Mouse (Mus musculus): ENCODE results near the gene Phf21a. TPM values are rescaled to one million over a fixed set of nuclear protein-coding genes. Genes with fewer than 3 reads are reported as not detected.

Phf21a gene
- total RNA-seq, 1 experiment from 2014 or later = 95.3 TPM

DNA sequence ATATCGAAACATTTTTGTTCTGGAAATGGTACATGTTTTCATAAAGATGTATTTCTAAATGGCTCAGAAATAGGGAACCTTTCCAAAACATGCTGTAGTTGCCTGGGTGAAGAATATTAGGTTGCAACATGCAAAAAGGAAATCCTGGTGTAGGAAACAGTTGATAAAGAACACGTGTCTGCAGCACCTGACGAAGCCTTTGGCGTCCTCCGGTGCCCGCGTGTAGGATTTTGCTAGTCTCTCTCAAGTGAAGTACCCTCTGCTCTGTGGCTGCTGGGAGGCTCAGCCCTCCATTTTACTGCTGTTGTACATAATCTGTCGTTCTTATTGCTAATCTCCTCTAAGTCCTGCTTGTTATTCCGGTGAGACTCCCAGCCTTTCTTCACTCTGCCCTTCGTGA lies 207.0 kb downstream of the Phf21a start:
- DNase-seq = no peak

DNA sequence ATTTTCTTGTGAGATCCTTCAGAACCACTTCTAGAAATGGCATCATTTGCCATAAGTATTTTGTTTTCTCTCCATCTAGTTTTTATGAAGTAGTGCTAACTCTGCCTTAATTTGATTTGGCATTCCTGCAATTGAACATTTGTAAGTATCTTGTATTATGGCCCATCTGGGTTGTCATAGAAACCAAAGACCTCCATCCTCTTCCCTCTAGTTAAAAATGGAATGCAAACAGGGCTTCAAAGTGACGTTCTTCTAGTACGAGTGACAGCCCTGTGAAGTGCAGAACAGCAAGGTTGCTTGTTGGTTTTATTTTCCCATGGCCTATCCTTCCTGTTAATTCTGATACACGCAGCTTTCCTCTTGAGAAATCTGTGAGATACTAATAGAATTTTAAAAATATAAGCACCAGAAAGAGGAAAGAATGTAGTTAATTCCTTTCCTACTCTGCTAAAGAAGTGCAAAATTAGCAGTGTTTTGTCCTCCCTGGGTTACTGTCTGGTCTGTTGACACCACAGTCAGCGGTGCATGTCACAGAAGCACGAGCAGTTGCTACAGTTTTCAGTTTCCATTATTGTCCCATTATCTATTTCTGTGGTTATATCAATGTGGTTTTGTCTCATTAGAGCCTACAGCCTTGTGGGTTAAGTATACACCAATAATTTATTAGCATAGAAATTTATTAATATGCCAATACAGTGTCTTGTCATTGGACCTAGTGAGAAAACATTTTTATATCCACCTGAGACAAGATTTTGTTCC lies 209.1 kb downstream of the Phf21a start:
- no peak for DNase-seq

DNA sequence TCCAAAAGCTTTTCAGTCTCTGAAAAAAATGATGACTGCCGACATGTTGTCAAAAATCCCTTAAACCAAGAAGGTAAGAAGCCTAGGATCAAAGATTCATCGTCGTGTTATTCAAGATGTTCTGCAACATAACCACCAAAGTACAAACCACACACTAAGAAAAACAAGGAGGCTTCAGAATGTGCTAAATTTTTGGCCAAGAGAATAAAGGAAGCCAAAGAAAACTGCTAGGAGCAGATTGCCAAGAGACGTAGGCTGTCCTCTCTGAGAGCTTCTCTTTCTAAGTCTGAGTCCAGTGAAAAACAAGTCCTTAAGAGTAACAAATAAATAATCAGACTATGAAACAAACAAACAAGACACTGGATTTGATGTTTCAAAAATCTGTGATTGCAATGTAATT lies 219.6 kb downstream of the Phf21a start:
- no peak for DNase-seq

DNA sequence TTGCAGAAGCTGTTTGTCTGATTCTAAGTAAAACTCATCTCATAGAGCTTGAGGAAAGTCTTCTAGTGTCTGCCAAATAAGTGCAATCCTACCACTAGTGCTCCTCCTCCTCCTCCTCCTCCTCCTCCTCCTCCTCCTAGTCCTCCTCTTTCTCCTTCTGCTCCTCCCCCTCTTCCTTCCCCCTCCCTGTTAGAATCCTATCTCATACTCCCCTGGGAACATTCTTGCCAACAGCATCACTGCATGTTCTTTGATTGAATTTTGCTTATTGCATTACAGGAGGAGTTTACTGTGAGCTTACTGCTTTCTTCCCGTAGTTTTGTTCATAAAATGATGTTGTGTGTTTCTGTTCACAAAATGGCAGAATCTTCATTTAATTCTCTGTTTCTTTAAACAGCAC lies 221.1 kb downstream of the Phf21a start:
- no peak for DNase-seq

DNA sequence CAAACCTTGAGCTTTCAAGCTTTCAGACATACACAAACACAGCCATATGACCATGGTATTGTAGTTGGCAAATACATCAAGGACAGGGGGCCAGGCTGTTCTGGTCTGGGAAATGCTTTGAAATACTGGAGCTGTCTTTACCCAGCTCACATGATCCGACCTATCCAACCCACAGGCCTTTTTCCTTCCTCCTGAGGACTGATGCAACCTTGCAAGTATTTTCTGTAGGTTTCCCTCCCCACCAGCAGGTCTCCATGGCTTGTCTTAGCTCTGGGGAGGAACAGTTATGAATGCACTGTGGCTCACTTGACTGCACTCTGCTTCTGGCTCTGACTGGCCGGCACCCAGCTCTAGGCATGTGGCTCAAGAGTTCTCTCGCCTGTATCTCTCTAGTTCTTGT lies 223.7 kb downstream of the Phf21a start:
- no peak for DNase-seq

DNA sequence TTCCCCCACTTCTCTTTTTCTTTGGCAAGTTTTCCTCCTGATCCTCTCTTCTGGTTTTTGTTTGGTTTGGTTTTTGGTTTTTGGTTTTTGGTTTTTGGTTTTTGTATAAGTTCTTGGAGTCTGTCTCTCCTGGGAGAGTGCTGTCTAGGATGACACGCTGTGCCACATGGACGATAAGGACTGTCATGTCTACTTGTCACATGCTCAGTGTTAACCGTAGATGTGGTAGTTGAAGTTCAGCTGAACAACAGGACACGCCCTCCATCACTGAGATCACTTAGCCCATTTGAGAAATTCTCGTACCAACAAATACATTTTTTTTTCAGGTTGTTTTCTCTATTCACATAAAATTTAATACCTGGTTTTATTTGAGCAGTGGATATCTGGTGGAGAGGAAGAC lies 224.3 kb downstream of the Phf21a start:
- no peak for DNase-seq

DNA sequence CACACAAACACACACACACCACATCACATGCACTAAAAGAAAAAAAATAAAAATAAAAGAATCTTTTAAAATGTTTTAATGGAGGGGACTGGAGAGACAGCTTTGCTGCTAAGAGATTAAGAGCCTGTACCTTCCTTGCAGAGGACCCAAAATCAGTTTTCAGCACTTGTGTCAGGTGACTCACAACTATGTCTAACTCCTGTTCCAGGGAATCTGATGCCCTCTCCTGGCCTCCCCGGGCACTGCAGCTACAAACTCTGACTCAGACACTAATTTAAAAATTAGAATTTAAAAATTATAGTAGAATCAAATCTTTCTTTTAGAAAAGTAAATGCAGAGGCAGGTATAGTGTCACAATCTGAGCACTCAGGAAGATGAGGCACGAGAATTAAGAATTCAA lies 229.8 kb downstream of the Phf21a start:
- DNase-seq = peak; percentile 33

DNA sequence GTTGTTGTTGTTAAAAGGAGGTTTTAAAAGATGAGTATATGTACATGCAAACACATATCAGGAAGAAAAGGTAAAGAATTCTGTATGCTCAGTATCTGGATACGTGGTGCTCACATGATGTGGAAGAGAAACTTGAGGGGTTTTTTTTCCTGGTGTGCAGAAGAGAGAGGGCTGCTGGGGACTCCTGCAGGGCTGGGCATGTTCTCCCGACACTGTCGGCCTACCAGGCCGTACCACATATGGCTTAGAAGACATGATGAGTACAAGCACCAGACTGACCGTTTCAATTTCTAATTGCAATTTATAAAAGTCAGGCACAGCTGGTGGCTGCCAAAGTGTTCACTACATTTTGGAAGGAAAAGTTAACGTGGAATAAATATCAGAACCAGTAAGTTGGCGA lies 232.8 kb downstream of the Phf21a start:
- DNase-seq = no peak

DNA sequence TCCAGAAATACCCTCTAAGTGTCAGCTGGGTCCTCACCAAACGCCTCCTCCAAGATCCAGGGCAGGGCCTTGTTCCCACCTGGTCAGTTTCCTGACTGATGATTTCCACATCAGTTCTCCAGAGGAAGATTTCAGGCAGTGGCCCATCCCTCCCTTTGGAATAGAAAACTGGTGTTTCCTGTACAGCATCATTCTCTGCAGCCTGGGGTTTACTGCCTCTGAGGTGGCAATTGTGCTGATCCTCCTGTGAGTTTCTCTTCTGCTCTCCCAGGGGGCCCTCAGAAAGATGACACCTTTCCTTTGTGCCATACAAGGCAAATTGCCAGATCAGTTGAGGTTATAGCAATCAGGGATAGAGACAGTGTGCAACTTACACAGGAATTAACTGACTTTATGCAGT lies 233.3 kb downstream of the Phf21a start:
- no peak for DNase-seq

DNA sequence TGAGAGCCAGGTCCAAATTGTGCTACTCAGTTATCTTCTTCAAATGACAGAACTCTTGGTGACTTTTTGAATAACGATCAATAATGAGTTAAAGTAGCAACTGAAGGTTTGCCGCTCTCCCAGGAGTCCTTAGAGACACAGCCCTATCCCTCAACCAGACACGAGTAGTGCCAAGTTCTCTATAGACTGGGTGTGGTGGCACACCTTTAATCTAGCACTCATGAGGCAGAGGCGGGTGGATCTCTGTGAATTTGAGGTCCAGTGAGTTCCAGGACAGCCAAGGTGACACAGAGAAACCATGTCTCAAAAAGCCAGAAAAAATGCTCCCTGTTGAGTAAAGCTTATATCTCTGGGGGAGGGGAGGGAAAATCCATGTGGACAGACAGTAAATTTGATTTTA lies 234.7 kb downstream of the Phf21a start:
- no peak for DNase-seq

DNA sequence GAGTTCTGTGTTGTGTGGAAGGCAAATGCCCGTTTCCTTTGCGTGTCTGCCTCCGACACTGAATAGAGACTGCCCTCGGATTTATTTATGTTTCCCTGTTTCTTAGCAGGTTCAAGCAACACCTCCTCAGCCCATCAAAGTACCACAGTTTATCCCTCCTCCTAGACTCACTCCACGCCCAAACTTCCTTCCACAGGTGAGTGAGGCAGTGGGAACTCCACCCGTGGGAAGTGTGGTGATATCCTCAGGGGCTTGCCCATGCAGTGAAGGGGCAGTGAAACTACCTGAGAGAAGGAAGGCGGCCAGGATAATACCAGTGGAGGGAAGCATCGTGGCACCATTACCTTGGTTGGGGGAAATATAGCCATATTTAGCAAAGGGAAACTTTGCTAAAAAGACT lies 235.3 kb downstream of the Phf21a start:
- DNase-seq = no peak

DNA sequence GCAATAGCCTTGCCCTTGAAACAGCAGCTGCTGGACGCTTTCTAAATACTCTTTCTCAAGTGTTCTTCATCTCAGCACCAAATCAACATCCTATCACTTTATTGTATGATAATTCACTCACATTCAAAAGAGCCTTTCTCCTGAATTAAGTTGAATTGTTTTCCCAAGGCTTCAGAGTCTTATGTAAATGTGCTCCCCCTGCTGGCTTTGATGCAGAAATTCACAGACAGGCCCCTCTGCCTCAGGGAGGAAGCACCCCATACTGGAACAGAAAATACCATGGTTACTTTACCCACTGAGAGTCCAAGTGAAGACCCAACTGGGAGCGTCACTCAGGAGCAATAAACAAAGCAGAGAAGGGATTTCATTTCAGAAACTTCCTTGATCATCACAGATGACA lies 237.9 kb downstream of the Phf21a start:
- DNase-seq = no peak

DNA sequence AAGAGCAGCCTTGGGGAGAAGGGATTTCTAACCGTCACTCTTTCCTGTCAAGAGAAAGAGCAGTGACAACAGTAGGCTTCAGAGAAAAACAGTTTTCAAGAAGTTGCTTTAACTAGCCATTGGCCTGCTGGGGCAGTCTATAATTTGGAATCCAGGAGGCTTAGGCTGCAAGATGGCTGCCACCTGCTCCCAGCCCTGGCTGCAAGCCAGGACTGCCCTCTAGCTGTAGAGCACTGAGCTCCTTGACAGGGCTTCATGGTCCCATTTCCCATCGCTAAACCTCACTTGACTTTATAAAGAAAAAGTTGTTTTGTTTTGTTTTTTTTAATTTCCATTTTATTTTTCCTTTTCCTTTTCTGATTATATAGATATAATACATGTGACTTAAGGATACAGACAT lies 238.5 kb downstream of the Phf21a start:
- DNase-seq = no peak

DNA sequence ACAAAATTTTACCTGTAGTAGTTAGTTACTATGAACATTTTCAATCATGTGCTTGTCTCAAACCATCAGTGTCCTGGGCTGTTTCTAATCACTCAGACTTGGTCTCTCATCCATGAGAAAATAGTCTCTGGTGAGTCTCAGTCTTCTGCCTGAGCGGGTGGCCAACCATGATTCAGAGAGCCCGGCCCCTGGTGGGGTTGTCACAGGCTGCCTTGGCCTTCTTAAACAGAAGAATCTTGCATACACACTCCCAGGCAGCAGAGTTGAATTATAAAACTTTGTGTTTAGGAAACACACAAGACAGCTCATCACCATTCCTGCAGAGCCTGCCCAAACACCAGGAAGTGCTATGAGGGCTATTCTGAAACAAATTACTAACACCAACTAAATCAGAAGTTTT lies 239.0 kb downstream of the Phf21a start:
- no peak for DNase-seq

DNA sequence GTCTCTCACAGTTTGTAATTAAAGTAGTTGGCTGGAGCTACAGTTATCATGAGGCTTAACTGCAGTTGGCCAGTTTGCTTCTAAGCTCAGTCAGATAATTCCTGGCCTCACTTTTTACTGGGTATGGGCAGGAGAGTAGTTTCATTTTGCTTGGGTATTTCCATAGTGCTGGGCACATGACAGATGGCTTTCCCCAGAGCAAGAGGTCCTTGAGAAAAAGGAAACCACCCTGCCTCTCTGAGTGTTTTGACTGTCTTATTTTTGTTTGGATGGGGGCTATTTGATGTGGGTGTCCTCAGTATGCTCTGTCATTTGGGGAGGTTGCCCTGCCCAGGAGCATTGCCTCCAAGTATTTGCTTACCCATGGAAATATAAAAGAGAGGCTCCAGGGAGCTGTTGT lies 249.5 kb downstream of the Phf21a start:
- DNase-seq = no peak

DNA sequence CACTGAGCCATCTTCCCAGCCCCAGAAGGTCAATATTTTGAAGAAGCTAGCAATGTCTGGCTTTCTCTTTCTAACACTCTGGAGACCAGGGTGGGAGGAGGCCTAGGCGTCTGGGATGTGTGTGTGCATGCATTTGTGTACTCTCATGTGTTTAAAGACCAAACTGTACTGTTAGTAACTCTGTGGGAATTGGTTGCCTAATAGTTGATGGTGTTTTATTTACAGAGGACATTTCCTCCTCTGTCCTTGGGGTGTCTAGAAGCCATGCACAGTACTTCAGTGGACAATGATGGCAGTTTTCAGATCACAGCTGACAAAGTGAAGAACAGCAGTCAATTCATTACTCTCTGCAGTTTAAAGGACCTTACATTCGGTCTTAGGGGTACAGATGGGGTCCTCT lies 254.3 kb downstream of the Phf21a start:
- DNase-seq = no peak

DNA sequence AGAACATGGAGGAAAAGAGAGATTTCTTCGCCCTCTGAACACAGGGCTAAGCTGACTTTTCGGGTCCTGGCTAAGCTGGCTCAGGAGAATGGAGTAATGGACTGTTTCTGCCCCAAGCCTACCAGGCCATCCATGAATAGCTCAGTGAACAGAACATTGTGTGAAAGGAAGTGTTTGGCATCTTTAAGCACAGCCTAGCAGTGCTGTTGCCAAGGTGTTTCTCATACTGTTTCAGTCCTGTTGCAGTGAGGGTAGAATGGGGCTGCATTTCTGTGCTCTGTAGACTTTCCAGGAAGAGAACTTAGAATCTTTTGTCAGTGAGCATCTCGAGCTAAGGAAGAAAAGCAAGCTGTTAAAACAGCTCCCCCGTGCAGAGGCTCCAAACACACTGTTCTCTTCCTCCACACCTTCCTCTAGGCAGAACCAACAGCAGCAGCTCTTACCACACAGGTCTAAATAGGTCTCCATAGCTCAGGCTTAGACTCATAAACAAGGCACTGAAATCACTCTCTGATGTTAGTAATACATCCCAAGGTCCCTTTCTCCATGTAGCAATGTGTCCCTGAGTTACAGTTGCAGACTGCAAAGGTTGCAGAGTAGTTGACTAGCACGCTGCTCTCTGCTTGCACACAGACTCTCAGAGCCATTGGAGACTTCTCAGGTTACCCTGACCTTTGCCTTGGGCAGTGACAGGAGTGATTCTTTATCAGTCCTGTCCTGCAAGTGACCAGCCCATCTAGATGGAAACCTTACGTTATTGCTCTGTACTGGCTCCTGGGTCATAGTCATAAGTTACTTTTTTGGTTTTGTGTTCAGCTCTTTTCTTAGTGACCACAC lies 256.9 kb downstream of the Phf21a start:
- no peak for DNase-seq

DNA sequence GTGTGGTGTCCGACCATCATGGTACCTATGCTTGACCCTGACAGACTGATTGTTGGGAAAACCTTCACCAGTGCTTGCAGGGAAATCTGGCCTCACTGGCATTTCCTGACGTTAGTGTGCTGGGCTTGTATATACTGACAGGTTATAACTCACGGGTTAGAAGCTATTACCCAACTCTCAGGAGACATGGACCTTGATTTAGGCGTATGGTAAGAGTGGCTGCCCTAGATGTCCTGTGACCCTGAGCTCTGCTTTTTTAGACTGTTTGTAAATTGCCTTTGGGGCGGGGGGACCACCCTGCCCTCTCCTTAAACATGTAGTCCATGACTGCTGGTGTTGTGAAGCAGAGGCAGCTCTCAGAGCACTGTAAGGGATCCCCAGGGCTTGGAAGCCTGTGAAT lies 257.8 kb downstream of the Phf21a start:
- no peak for DNase-seq

DNA sequence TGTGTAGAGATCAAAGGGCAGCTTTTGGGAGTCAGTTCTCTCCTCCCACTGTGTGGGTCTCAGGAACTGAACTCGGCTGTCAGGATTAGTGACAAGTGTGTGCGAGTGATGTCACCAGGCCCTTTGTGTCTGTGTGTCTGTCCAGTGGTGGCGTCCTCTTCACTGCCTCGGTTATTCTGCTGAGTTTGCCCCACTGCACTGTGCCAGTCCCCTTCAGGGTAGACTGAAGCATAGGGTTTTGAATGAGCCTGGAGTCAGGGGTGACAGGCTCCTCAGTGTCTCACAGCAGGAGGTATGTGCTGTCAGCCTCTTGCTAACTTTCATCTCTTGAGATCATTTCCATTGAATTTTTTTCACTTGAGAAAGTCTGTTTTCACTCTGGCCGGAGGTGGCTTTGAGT lies 260.5 kb downstream of the Phf21a start:
- no peak for DNase-seq

DNA sequence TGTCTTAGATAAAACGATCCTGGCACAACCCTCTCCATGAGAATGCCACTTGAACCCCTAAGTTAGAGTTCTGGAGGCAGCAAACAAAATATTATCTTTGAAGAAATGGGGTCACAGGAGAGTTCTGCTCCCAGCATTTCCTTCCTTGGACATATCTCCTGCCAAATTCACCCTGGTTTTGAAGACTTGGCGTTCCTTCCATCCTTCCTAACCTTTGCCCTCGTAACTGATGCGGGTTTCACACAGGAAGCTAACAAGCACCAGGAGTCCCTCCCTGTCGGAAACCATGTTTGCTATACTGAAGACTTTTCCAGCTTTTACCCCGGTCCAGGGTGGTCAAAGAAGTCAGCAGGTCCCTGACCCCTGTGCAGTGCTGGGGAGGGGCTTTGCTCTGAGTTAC lies 261.3 kb downstream of the Phf21a start:
- no peak for DNase-seq

DNA sequence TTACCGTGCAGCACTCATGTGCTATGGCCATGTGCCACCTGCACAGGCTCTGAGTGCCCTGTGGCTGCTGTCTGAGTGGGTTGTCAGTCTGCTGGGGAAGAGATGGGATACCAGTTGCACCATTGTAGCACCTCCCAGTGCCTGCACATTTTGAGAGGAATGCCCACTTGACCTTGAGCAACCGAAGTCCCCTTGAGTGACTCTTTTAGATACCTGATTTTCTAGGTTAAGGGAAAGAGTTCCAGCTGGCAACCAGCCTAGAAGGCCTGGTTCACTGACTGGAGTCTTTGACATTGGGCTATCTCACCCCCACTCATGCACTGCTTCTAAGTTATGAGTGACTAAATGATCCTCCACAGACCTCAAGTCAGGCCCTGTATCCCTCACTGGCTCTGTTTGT lies 266.4 kb downstream of the Phf21a start:
- DNase-seq = no peak

DNA sequence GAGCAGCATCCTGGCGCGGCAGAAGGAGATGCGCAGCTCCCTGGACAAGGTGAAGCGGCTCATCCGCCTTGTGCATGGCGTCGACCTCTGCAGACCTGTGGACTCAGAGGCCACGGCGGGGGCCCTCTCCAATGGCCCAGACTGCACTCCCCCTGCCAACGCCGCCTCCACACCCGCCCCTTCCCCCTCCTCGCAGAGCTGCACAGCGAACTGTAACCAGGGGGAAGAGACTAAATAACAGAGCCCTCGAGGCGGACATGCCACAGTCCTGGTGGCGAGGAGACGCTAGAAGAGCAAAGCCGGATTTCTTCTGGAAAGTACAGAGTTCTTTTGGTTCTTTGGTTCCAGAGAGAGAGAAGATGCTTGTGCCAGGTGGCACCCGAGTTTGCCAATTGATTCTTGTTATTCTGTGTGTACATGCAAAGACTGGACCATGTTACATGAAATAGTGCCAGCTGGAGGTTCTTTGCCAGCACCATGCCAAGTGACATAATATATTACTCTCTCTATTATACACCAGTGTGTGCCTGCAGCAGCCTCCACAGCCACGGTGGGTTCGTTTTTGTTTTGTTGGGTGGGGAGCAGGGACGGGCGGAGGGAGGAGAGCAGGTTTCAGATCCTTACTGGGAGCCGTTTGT lies 267.4 kb downstream of the Phf21a start:
- DNase-seq = no peak

DNA sequence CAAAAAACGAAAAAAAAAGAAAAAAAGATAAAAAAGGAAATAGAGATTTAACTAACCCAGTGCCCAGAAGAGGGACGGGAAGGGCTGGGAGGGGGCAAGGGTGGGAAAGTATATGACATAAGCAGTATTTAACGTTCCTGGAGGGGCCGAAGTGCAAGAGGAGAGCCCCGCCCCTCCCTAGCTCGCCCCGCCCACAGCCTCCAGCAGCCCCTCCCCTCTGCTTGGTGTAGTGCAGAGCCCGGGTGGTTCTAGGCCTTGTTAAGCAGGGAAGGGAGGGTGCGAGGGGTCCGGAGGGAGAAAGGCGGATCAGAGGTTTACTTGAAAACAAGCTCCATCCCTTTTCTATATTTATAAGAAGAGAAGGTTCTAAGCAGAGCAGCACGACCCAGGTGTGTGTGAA lies 268.0 kb downstream of the Phf21a start:
- DNase-seq = peak; percentile 38

DNA sequence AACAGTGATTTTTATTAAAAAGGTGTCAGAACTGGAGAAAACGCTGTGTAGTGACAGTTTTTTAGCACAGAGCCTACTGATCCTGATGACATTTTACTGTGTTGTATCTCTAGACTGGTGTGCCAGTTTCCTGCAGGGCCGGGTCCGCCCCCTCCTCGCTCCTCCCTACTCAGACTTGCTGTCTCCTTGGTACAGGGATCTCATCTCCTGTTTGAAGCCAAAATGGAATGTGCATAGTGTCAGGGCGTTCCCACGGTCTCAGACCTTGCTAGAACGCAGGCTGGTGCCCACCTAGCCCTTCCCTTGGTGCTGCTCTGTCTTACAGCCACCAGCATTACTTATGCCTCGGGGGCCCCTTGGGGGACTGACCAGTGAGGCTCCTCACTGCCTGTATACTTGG lies 268.9 kb downstream of the Phf21a start:
- no peak for DNase-seq

All from adrenal gland, postnatal 25 days (tissue).